Mouse (Mus musculus): ENCODE data around the gene Rnf34. TPM values are rescaled to one million over a fixed set of nuclear protein-coding genes. Genes with fewer than 3 reads are reported as not detected.
A peak's percentile ranks its signal among the peaks of the same experiment; 100 is the strongest.

Gene Rnf34
- polyA plus RNA-seq, 1 experiment from 2014 or later: 31.5 TPM

DNA sequence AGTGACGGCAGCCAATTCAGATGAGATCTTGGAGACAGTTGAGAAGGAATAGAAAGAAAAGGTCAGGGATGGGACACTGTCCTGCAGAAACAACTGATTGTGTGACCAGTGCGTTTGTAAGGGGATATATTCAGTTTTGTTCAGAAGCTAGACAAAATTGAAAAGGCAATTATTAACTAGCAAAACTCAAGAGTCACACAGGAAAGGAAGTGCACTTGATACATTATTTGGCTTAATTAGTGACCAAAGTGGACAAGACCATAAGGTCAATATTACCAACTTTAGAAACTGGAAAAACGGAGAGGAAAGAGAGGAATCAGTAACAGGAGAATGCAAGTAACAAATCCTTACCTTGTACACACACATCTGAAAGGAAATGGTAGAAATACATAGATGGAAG, 26.8 kb downstream of the Rnf34 start:
- 80% methylated on average over 3 of the region's 3 CpGs for WGBS
- no peak overlapping the region for H3K9ac ChIP-seq
- no peak for ATAC-seq (ENCODE audit: insufficient number of reproducible peaks, low FRiP score, low TSS enrichment, low read depth)
- H3K9me3 ChIP-seq: no peaks in the 10 kb centered on the region
- H3K4me1 ChIP-seq: no peaks in the 10 kb centered on the region
- peaks cover 65% of the 10 kb centered on the region for H3K36me3 ChIP-seq
- H3K27ac ChIP-seq: no peak overlapping the region
- no peak overlapping the region for H3K4me3 ChIP-seq
- H3K27me3 ChIP-seq: no peaks in the 10 kb centered on the region
- no peak overlapping the region for H3K4me2 ChIP-seq

GRCm38 (mm10) chr5:122880241-122880980, 30.6 kb downstream of the Rnf34 start:
- 0 out of 2 replicates have a peak, but pooled peaks cover 3% of the 10 kb centered on the region for H3K4me1 ChIP-seq
- no peaks in the 10 kb centered on the region for H3K9me3 ChIP-seq
- H3K27me3 ChIP-seq: no peaks in the 10 kb centered on the region
- H3K9ac ChIP-seq: no peak overlapping the region
- WGBS: 93% methylated on average over 37 of the region's 37 CpGs
- no peak overlapping the region for H3K4me3 ChIP-seq
- H3K27ac ChIP-seq: no peak overlapping the region
- peaks cover 58% of the 10 kb centered on the region for H3K36me3 ChIP-seq
- ATAC-seq (ENCODE audit: insufficient number of reproducible peaks, low FRiP score, low TSS enrichment, low read depth): no peak
- no peak overlapping the region for H3K4me2 ChIP-seq

GRCm38 (mm10) chr5:122881313-122881712, 31.5 kb downstream of the Rnf34 start:
- WGBS: 52% methylated on average over 5 of the region's 5 CpGs
- no peak for ATAC-seq (ENCODE audit: insufficient number of reproducible peaks, low FRiP score, low TSS enrichment, low read depth)

DNA sequence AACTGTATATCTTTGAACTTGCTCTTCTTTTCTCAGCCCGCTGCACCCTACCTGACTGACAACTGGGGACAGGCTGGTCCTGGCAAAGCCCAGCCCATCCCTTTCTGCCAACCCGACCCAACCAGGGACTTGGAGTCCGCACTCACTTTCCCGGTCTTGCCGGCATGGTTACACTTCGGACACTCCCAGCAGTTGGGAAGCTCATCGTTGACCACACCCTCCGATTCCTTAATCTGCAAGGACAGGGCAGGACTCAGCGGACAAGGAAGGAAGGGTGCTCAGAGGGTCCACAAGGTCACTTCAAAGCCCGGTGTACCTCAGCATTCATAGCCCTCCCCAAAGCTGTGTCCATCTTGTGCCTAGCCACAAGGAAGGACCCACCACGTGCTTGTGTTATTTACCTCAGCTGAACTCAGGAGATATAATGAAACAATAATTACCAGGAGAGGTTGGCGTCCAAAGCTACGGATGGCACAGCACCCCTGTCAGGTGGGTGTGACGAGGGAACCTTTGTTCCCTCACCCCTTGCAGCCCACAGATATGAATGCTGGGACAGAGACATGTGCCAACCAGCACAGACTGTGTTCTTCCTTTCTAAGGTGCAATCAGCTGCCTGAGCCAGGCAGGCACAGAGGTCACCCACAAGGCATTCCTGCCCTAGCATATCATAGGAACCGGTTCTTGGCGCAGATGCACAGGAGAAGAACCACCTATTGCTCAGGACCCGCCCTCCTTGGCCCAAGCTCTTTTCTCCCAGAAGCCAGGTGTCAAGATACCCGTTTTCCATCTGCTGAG, 32.6 kb downstream of the Rnf34 start:
- Histone ChIP-seq H3K36me3 (peaks cover 48% of the 10 kb centered on the region), H3K9ac (no peak overlapping the region), H3K27ac (peak overlapping the region; percentile 44; the same call in 1 of the 2 replicates), H3K9me3 (no peaks in the 10 kb centered on the region), H3K4me1 (0 out of 2 replicates have a peak, but pooled peaks cover 3% of the 10 kb centered on the region), H3K4me3 (no peak overlapping the region), H3K4me2 (no peak overlapping the region), H3K27me3 (no peaks in the 10 kb centered on the region)
- ATAC-seq (ENCODE audit: insufficient number of reproducible peaks, low FRiP score, low TSS enrichment, low read depth): no peak
- WGBS: 87% methylated on average over 18 of the region's 18 CpGs

More at GRCm38 (mm10) chr5:122881313-122881712, 31.5 kb downstream of the Rnf34 start:
- Histone ChIP-seq H3K4me2 (no peak overlapping the region), H3K27ac (no peak overlapping the region), H3K4me1 (0 out of 2 replicates have a peak, but pooled peaks cover 3% of the 10 kb centered on the region), H3K4me3 (no peak overlapping the region), H3K9me3 (no peaks in the 10 kb centered on the region), H3K27me3 (no peaks in the 10 kb centered on the region), H3K9ac (no peak overlapping the region), H3K36me3 (peaks cover 58% of the 10 kb centered on the region)

GRCm38 (mm10) chr5:122883237-122883636, 33.4 kb downstream of the Rnf34 start:
- H3K36me3 ChIP-seq: peaks cover 43% of the 10 kb centered on the region
- H3K9me3 ChIP-seq: no peaks in the 10 kb centered on the region

GRCm38 (mm10) chr5:122883652-122884235, 33.9 kb downstream of the Rnf34 start:
- Histone ChIP-seq H3K9ac (no peak overlapping the region), H3K27ac (no peak overlapping the region), H3K4me1 (0 out of 2 replicates have a peak, but pooled peaks cover 3% of the 10 kb centered on the region), H3K4me2 (no peak overlapping the region), H3K27me3 (no peaks in the 10 kb centered on the region), H3K36me3 (peaks cover 39% of the 10 kb centered on the region), H3K9me3 (no peaks in the 10 kb centered on the region), H3K4me3 (no peak overlapping the region)
- ATAC-seq (ENCODE audit: insufficient number of reproducible peaks, low FRiP score, low TSS enrichment, low read depth): no peak
- WGBS: 67% methylated on average over 2 of the region's 2 CpGs

More at GRCm38 (mm10) chr5:122883237-122883636, 33.4 kb downstream of the Rnf34 start:
- Histone ChIP-seq H3K4me1 (0 out of 2 replicates have a peak, but pooled peaks cover 3% of the 10 kb centered on the region), H3K4me2 (no peak overlapping the region), H3K27ac (no peak overlapping the region), H3K9ac (no peak overlapping the region), H3K4me3 (no peak overlapping the region), H3K27me3 (no peaks in the 10 kb centered on the region)
- 81% methylated on average over 9 of the region's 9 CpGs for WGBS
- ATAC-seq (ENCODE audit: insufficient number of reproducible peaks, low FRiP score, low TSS enrichment, low read depth): no peak

- ATAC-seq (ENCODE audit: insufficient number of reproducible peaks, low FRiP score, low TSS enrichment, low read depth): no peak
- Histone ChIP-seq H3K4me1 (peaks cover 3% of the 10 kb centered on the region; the same call in 1 of the 2 replicates), H3K27ac (no peak overlapping the region), H3K4me2 (no peak overlapping the region), H3K36me3 (peaks cover 29% of the 10 kb centered on the region), H3K27me3 (no peaks in the 10 kb centered on the region), H3K9me3 (no peaks in the 10 kb centered on the region), H3K4me3 (no peak overlapping the region), H3K9ac (no peak overlapping the region)
- 77% methylated on average over 7 of the region's 7 CpGs for WGBS
These were observed 34.9 kb downstream of the Rnf34 start for GRCm38 (mm10) chr5:122884594-122885348.

GRCm38 (mm10) chr5:122887033-122887432, 37.2 kb downstream of the Rnf34 start:
- peaks cover 3% of the 10 kb centered on the region; the same call in 1 of the 2 replicates for H3K4me1 ChIP-seq
- no peak overlapping the region for H3K4me3 ChIP-seq
- no peak overlapping the region for H3K9ac ChIP-seq
- no peak for ATAC-seq (ENCODE audit: insufficient number of reproducible peaks, low FRiP score, low TSS enrichment, low read depth)
- H3K9me3 ChIP-seq: no peaks in the 10 kb centered on the region
- H3K27me3 ChIP-seq: no peaks in the 10 kb centered on the region
- no peak overlapping the region for H3K4me2 ChIP-seq
- peaks cover 12% of the 10 kb centered on the region for H3K36me3 ChIP-seq
- H3K27ac ChIP-seq: no peak overlapping the region
- WGBS: 86% methylated on average over 9 of the region's 9 CpGs

- Histone ChIP-seq H3K9ac (no peak overlapping the region), H3K27me3 (no peaks in the 10 kb centered on the region), H3K9me3 (no peaks in the 10 kb centered on the region), H3K4me2 (no peak overlapping the region), H3K4me1 (peaks cover 2% of the 10 kb centered on the region; the same call in 1 of the 2 replicates), H3K4me3 (no peak overlapping the region), H3K27ac (no peak overlapping the region), H3K36me3 (0 out of 2 replicates have a peak, but pooled peaks cover 3% of the 10 kb centered on the region)
- 72% methylated on average over 8 of the region's 8 CpGs for WGBS
- ATAC-seq (ENCODE audit: insufficient number of reproducible peaks, low FRiP score, low TSS enrichment, low read depth): no peak
These were observed 38.2 kb downstream of the Rnf34 start for GRCm38 (mm10) chr5:122887926-122888611.

DNA sequence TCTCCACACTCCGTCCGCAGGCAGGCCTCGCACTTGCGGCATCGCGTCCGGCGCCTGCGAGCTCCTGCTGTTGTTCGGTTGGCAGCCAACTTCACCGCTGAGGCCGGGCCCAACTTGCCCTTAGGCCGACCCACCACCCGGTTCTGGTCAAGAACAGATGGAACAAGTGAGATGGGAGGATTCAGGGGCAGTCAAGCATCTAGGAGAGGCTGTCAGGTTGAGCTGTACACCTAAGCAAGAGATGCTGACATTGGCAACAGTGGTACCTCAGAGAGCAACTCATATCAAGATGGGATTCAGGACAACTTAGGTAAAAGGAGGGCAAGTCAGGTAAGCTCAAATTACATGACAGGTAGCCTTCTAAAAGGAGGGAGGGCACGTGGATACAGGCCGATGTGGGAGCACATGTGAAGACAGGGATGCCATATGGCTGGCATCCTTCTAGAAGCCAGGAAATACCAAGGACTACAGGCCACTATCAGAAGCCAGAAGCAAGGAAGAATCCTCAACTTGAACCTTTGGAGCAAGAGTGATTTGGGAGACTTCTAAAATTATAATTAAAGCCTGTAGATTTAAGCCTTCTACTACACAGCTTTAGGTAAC, 38.9 kb downstream of the Rnf34 start:
- Histone ChIP-seq H3K9ac (no peak overlapping the region), H3K36me3 (0 out of 2 replicates have a peak, but pooled peaks cover 3% of the 10 kb centered on the region)

More for the DNA sequence above, 38.9 kb downstream of the Rnf34 start:
- 84% methylated on average over 16 of the region's 16 CpGs for WGBS
- Histone ChIP-seq H3K4me1 (no peaks in the 10 kb centered on the region; the same call in 1 of the 2 replicates), H3K27ac (0 out of 2 replicates have a peak overlapping the region, but pooled peaks have one; percentile 17), H3K4me3 (no peak overlapping the region), H3K4me2 (no peak overlapping the region), H3K27me3 (no peaks in the 10 kb centered on the region), H3K9me3 (no peaks in the 10 kb centered on the region)
- no peak for ATAC-seq (ENCODE audit: insufficient number of reproducible peaks, low FRiP score, low TSS enrichment, low read depth)

Data from limb, embryonic 15.5 days (tissue).